Mouse (Mus musculus): ENCODE results near the gene Lum. TPM values are rescaled to one million over a fixed set of nuclear protein-coding genes. Genes with fewer than 3 reads are reported as not detected.
A peak's percentile ranks its signal among the peaks of the same experiment; 100 is the strongest.

Gene Lum
- polyA plus RNA-seq (2015; fragmentation: Nextera tagmentation; extraction: Ambion mirVana) = 27.7 and 49.7 TPM in 2 replicates

GRCm38 (mm10) chr10:97564957-97565856 lies at the start of gene Lum:
Lum (plus strand) TSS chr10:97565128.
- no peak within 1 kb of the TSS for H3K9ac ChIP-seq (replicated peaks)
- H3K36me3 ChIP-seq = no peaks in the 10 kb centered on the region
- ATAC-seq (ENCODE audit: low FRiP score) = no peak
- H3K4me3 ChIP-seq (replicated peaks) = no peak within 1 kb of the TSS
- 0 out of 2 replicates have a peak within 1 kb of the TSS, but pooled peaks have one; percentile 11 for H3K4me2 ChIP-seq
- no peak within 1 kb of the TSS for H3K27ac ChIP-seq (replicated peaks)
- 47% methylated on average over 10 of the region's 10 CpGs for WGBS
- H3K27me3 ChIP-seq (replicated peaks) = no peaks in the 10 kb centered on the region
- no peaks in the 10 kb centered on the region for H3K9me3 ChIP-seq (replicated peaks)
- no peaks in the 10 kb centered on the region for H3K4me1 ChIP-seq

GRCm38 (mm10) chr10:97523366-97523765 lies 41.6 kb upstream of the Lum start:
- WGBS = 89% methylated on average over 3 of the region's 3 CpGs
- Histone ChIP-seq H3K9ac (replicated peaks) (no peak overlapping the region), H3K27ac (replicated peaks) (no peak overlapping the region), H3K4me1 (no peaks in the 10 kb centered on the region), H3K4me2 (no peak overlapping the region), H3K9me3 (replicated peaks) (no peaks in the 10 kb centered on the region), H3K4me3 (replicated peaks) (no peak overlapping the region), H3K36me3 (no peaks in the 10 kb centered on the region), H3K27me3 (replicated peaks) (no peaks in the 10 kb centered on the region)
- no peak for ATAC-seq (ENCODE audit: low FRiP score)

- no peak for ATAC-seq (ENCODE audit: low FRiP score)
- Histone ChIP-seq H3K9ac (replicated peaks) (no peak overlapping the region), H3K4me2 (no peak overlapping the region), H3K9me3 (replicated peaks) (no peaks in the 10 kb centered on the region), H3K27me3 (replicated peaks) (no peaks in the 10 kb centered on the region), H3K4me1 (no peaks in the 10 kb centered on the region), H3K27ac (replicated peaks) (no peak overlapping the region), H3K36me3 (no peaks in the 10 kb centered on the region), H3K4me3 (replicated peaks) (no peak overlapping the region)
- whole genome bisulfite sequencing = 82% methylated on average over 4 of the region's 4 CpGs
Measured at GRCm38 (mm10) chr10:97535697-97536096, 29.2 kb upstream of the Lum start.

GRCm38 (mm10) chr10:97536921-97537320 lies 28.0 kb upstream of the Lum start:
- no peak for ATAC-seq (ENCODE audit: low FRiP score)
- no peaks in the 10 kb centered on the region for H3K9me3 ChIP-seq (replicated peaks)
- no peaks in the 10 kb centered on the region for H3K36me3 ChIP-seq
- H3K27ac ChIP-seq (replicated peaks) = no peak overlapping the region
- H3K4me2 ChIP-seq = no peak overlapping the region
- H3K27me3 ChIP-seq (replicated peaks) = no peaks in the 10 kb centered on the region
- WGBS = 80% methylated on average over 2 of the region's 2 CpGs
- H3K4me1 ChIP-seq = no peaks in the 10 kb centered on the region
- no peak overlapping the region for H3K9ac ChIP-seq (replicated peaks)
- H3K4me3 ChIP-seq (replicated peaks) = no peak overlapping the region

DNA sequence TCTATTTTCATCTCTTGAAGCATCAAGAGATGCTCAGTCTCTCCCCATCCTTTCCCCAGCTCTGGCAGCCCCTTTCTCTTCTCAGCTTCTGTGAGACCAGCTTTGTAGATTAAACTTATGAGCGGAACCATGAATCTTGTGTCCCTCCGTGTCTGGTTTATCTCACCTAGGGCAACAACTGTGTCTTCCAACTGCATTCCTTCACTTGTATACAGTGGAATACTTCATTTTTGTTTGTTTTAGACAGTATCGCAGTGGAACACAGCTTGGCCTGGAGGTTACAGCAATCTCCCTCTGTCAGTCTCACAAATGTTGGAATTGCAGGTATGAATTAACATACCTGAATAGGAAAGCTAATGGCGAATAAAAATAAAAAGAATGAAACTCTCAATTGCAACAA lies 26.7 kb upstream of the Lum start:
- Histone ChIP-seq H3K4me3 (replicated peaks) (no peak overlapping the region), H3K27ac (replicated peaks) (no peak overlapping the region), H3K36me3 (no peaks in the 10 kb centered on the region), H3K4me2 (no peak overlapping the region), H3K9ac (replicated peaks) (no peak overlapping the region), H3K27me3 (replicated peaks) (no peaks in the 10 kb centered on the region), H3K4me1 (no peaks in the 10 kb centered on the region), H3K9me3 (replicated peaks) (no peaks in the 10 kb centered on the region)
- no peak for ATAC-seq (ENCODE audit: low FRiP score)
- WGBS = 94% methylated on average over 4 of the region's 4 CpGs

DNA sequence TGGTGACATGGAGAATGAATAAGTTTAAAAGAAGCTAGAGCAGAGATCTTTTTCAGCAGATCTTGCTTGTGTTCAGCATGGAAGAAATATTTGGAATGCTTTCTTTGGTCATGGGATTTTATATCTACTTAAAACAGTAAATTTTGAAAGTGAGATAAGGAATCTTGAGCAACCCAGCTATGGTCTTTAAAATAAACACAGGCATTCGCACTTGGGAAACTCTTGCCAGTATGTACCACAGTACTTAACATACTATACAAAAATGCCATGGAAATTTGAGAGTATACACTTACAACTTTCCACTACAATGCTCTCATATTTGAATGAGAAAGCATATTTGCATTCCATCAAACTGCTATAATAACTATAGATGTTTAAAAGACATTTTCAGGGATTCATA lies 17.2 kb upstream of the Lum start:
- Histone ChIP-seq H3K9me3 (replicated peaks) (no peaks in the 10 kb centered on the region), H3K4me1 (no peaks in the 10 kb centered on the region), H3K36me3 (no peaks in the 10 kb centered on the region), H3K4me2 (no peak overlapping the region), H3K4me3 (replicated peaks) (no peak overlapping the region), H3K27me3 (replicated peaks) (no peaks in the 10 kb centered on the region), H3K9ac (replicated peaks) (no peak overlapping the region), H3K27ac (replicated peaks) (no peak overlapping the region)
- WGBS = 88% methylated on average over 1 of the region's 1 CpGs
- no peak for ATAC-seq (ENCODE audit: low FRiP score)

DNA sequence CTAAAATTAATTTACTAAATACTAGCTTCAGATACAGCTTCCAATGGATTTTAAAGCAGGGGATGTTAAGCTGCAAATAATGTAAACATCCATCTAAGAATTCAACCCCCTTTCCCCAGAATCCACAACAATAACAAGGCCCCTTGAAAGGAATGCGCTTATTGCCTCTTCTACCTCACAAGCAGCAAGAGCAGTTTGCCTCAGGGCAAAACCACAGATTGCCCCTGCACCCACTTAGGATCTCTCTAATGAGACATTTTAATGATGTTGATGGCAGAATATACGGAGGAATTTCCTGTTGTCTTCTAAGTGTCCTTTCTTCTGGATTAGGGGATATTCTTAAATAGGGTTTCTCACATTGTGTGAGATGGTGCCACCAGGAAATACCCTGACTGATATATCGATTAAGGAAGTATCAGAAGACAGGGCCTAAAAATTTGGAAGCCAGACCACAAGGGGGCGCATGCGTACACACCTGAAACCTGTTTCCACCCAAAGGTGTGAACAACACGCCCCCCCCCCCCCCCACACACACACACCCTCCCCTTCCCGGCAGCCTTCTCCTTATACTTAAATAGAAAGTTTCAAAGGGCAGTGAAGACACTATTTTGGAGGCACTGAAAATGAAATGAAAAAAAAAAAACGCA lies 2.7 kb downstream of the Lum start:
- 64% methylated on average over 8 of the region's 8 CpGs for WGBS
- Histone ChIP-seq H3K9me3 (replicated peaks) (no peaks in the 10 kb centered on the region), H3K4me3 (replicated peaks) (no peak overlapping the region), H3K9ac (replicated peaks) (no peak overlapping the region), H3K4me1 (no peaks in the 10 kb centered on the region), H3K27ac (replicated peaks) (no peak overlapping the region), H3K4me2 (no peak overlapping the region), H3K27me3 (replicated peaks) (no peaks in the 10 kb centered on the region), H3K36me3 (no peaks in the 10 kb centered on the region)
- no peak for ATAC-seq (ENCODE audit: low FRiP score)

DNA sequence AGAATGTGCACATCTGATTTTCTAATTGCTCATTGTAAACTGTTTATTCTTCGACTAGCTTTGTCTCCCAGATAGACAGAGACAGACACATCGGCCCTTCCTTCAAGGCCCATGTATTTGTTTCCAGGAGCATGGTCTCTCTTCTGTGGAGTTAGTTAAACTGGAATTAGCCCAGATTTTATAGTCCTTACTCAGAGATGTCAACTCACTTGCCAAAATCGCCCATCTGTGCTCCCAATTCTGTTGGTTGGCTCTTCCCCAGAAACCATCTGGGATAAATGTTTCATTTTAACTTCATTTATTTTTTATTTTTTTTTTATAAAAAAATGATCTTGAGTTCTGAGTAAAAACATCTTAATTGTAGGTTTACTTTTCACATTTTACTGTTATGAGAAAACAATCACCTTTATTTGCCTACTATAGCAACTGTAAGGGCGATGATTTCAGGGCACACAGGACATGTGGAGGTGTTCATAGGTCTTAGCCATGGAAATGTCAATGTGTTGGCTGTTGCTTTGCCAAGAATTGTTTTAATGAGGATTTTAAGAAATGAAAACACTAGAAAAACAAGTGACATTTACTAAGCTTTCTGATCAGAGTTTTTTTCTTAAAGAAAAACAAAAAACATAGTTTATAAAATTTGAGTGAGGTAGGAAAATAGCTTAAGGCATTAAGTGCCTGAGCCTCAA lies 17.8 kb downstream of the Lum start:
- H3K4me2 ChIP-seq = no peak overlapping the region
- no peak overlapping the region for H3K4me3 ChIP-seq (replicated peaks)
- H3K9ac ChIP-seq (replicated peaks) = no peak overlapping the region
- no peak overlapping the region for H3K27ac ChIP-seq (replicated peaks)
- no peaks in the 10 kb centered on the region for H3K4me1 ChIP-seq
- no peaks in the 10 kb centered on the region for H3K36me3 ChIP-seq
- no peaks in the 10 kb centered on the region for H3K27me3 ChIP-seq (replicated peaks)
- WGBS = 86% methylated on average over 4 of the region's 4 CpGs
- no peak for ATAC-seq (ENCODE audit: low FRiP score)
- H3K9me3 ChIP-seq (replicated peaks) = no peaks in the 10 kb centered on the region

GRCm38 (mm10) chr10:97584176-97584575 lies 19.2 kb downstream of the Lum start:
- H3K4me2 ChIP-seq = no peak overlapping the region
- H3K36me3 ChIP-seq = no peaks in the 10 kb centered on the region
- no peak overlapping the region for H3K4me3 ChIP-seq (replicated peaks)
- no peaks in the 10 kb centered on the region for H3K27me3 ChIP-seq (replicated peaks)
- WGBS = 59% methylated on average over 3 of the region's 3 CpGs
- H3K27ac ChIP-seq (replicated peaks) = no peak overlapping the region
- H3K4me1 ChIP-seq = no peaks in the 10 kb centered on the region
- H3K9me3 ChIP-seq (replicated peaks) = no peaks in the 10 kb centered on the region
- ATAC-seq (ENCODE audit: low FRiP score) = no peak
- H3K9ac ChIP-seq (replicated peaks) = no peak overlapping the region

DNA sequence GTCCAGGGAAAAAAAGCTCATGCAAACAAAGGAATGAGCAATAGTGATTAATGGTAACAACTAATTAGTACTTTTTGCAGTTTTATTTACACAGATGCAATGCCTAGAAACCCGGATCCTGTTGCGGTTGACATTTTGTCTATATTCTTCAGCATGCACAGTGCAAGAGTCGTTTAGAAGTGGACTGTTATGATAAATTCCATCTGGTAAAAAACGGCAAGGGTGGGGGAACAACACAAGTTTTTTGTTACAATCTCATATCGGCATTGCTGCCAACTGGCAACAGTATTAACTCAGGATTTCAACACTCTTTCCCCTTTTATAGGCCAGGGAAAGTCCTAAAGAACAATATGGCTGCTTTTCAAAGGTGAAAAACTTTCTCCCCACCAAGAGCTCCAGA lies 22.2 kb downstream of the Lum start:
- ATAC-seq (ENCODE audit: low FRiP score) = no peak
- Histone ChIP-seq H3K4me3 (replicated peaks) (no peak overlapping the region), H3K4me2 (no peak overlapping the region), H3K36me3 (no peaks in the 10 kb centered on the region), H3K27ac (replicated peaks) (no peak overlapping the region), H3K4me1 (no peaks in the 10 kb centered on the region), H3K27me3 (replicated peaks) (no peaks in the 10 kb centered on the region), H3K9me3 (replicated peaks) (no peaks in the 10 kb centered on the region), H3K9ac (replicated peaks) (no peak overlapping the region)
- WGBS = 87% methylated on average over 5 of the region's 5 CpGs

- Histone ChIP-seq H3K4me3 (replicated peaks) (no peak overlapping the region), H3K4me1 (no peaks in the 10 kb centered on the region), H3K9me3 (replicated peaks) (no peaks in the 10 kb centered on the region), H3K27ac (replicated peaks) (no peak overlapping the region), H3K4me2 (no peak overlapping the region), H3K9ac (replicated peaks) (no peak overlapping the region), H3K27me3 (replicated peaks) (no peaks in the 10 kb centered on the region), H3K36me3 (no peaks in the 10 kb centered on the region)
- 90% methylated on average over 6 of the region's 6 CpGs for WGBS
- ATAC-seq (ENCODE audit: low FRiP score) = no peak
Measured at GRCm38 (mm10) chr10:97589574-97589973, 24.6 kb downstream of the Lum start.

GRCm38 (mm10) chr10:97591036-97591435 lies 26.1 kb downstream of the Lum start:
- Histone ChIP-seq H3K27ac (replicated peaks) (no peak overlapping the region), H3K27me3 (replicated peaks) (no peaks in the 10 kb centered on the region), H3K9me3 (replicated peaks) (no peaks in the 10 kb centered on the region), H3K36me3 (no peaks in the 10 kb centered on the region), H3K4me1 (no peaks in the 10 kb centered on the region), H3K4me2 (no peak overlapping the region), H3K9ac (replicated peaks) (no peak overlapping the region), H3K4me3 (replicated peaks) (no peak overlapping the region)
- ATAC-seq (ENCODE audit: low FRiP score) = no peak
- 69% methylated on average over 3 of the region's 3 CpGs for WGBS
